Comparison of ENCODE assay signal across 10 mouse cellular contexts in genomic region chr11:97083401-97084140, GRCm38 (mm10). TPM values are rescaled to one million over a fixed set of nuclear protein-coding genes. Genes with fewer than 3 reads are reported as not detected.
DNase-seq lines count a peak whose midpoint lies in the region; ATAC-seq and TF ChIP-seq lines count a peak whose summit lies in the region.
"Had no signal": no experiment of that assay in that cellular context is flagged by ENCODE, and none has a peak within 500 bp of the region (broad histone marks: within the 10 kb centered on the region; RNA-seq: fewer than 3 reads in every experiment).

No protein-coding gene starts in this region.

- H3K36me3 ChIP-seq in kidney, postnatal 0 days (ENCODE audit: insufficient read depth, low read length): no peaks in the 10 kb centered on the region
- H3K36me3 ChIP-seq: neural tube, embryonic 12.5 days had no signal

- H3K4me2 ChIP-seq in kidney, postnatal 0 days (ENCODE audit: low read length): peak overlapping the region; percentile 12; the same call in 1 of the 2 replicates
- H3K4me2 ChIP-seq: neural tube, embryonic 12.5 days had no signal

- peaks cover 3% of the 10 kb centered on the region; the same call in 1 of the 2 replicates for H3K4me1 ChIP-seq in kidney, postnatal 0 days (replicated peaks; ENCODE audit: insufficient read depth, low read length)

- no peaks in the 10 kb centered on the region for H3K9me3 ChIP-seq in kidney, postnatal 0 days (replicated peaks; ENCODE audit: low read length)
- H3K9me3 ChIP-seq: neural tube, embryonic 12.5 days had no signal

- no peak overlapping the region for H3K4me3 ChIP-seq in kidney, postnatal 0 days (replicated peaks; ENCODE audit: low read depth, low read length)
- H3K4me3 ChIP-seq: neural tube, embryonic 12.5 days had no signal

- H3K27ac ChIP-seq in kidney, postnatal 0 days: no peak overlapping the region
- H3K27ac ChIP-seq: neural tube, embryonic 12.5 days had no signal

- TF ChIP-seq CTCF in kidney, postnatal 0 days (IDR thresholded peaks at IDR 0.05; ENCODE audit: low read depth): no peak

- no peak overlapping the region for H3K9ac ChIP-seq in kidney, postnatal 0 days (ENCODE audit: low read depth, low read length)
- H3K9ac ChIP-seq: neural tube, embryonic 12.5 days had no signal

- peak; percentile 43 for DNase-seq in kidney, postnatal 0 days (ENCODE audit: low spot score)
- DNase-seq in kidney, adult 18-20 months: no peak
- peak; percentile 79 for DNase-seq in 3134 (ENCODE audit: extremely low read depth, insufficient read length, low spot score)
- peak; percentile 34 to 35 for DNase-seq in B cell, adult 2 months
- DNase-seq in frontal cortex, postnatal 36 days (ENCODE audit: low spot score in 2 of 2): peak; percentile 45 to 55
- no peak for DNase-seq in gastrocnemius, adult 18-20 months (ENCODE audit: low spot score)
- no peak for DNase-seq in spleen, postnatal 4 days (ENCODE audit: low spot score in 2 of 2)
- DNase-seq: thymus, postnatal 36 days had no signal

- 0 out of 2 replicates have a peak, but pooled peaks cover 3% of the 10 kb centered on the region for H3K27me3 ChIP-seq in kidney, postnatal 0 days (ENCODE audit: insufficient read depth, low read length)
- H3K27me3 ChIP-seq: neural tube, embryonic 12.5 days had no signal

- 13% methylated on average over 22 of the region's 22 CpGs for WGBS in kidney, postnatal 0 days

- ATAC-seq in kidney, postnatal 0 days (replicated peaks; ENCODE audit: low FRiP score, low read depth): no peak; the same call in 1 of the 2 replicates
- ATAC-seq in activated CD4-positive, CD25-positive, alpha-beta regulatory T cell, adult 4 months: no peak

RNA-seq across cellular contexts. Expression of gene Tbx21, which starts 31.6 kb away (rescaled TPM):
- 0.15 TPM in 1 of 2 replicates, not detected in the other for polyA plus RNA-seq in kidney, postnatal 0 days (2015; fragmentation: Nextera tagmentation; extraction: Ambion mirVana)
- total RNA-seq in gastrocnemius, adult 18-20 months (2021): under 1 TPM; 0.41 to 0.50 TPM
- 1 to 10 TPM; 4.5 to 5.6 TPM for polyA plus RNA-seq in activated CD4-positive, CD25-positive, alpha-beta regulatory T cell, adult 4 months (2017; shearing (Covaris generic))
- polyA plus RNA-seq: neural tube, embryonic 12.5 days had no signal

RNA-seq across cellular contexts. Expression of gene Osbpl7, which starts 33.1 kb away (rescaled TPM):
- 6.6 and 7.6 TPM in 2 replicates for polyA plus RNA-seq in kidney, postnatal 0 days (2015; fragmentation: Nextera tagmentation; extraction: Ambion mirVana)
- total RNA-seq in gastrocnemius, adult 18-20 months (2021): 1 to 10 TPM; 2.5 to 2.9 TPM
- 10 to 100 TPM; 21.3 to 25.8 TPM for polyA plus RNA-seq in activated CD4-positive, CD25-positive, alpha-beta regulatory T cell, adult 4 months (2017; shearing (Covaris generic))

RNA-seq across cellular contexts. Expression of gene Mrpl10, which starts 42.2 kb away (rescaled TPM):
- 71.9 and 79.6 TPM in 2 replicates for polyA plus RNA-seq in kidney, postnatal 0 days (2015; fragmentation: Nextera tagmentation; extraction: Ambion mirVana)
- total RNA-seq in gastrocnemius, adult 18-20 months (2021): 10 to 100 TPM; 41.4 to 45.6 TPM
- polyA plus RNA-seq in activated CD4-positive, CD25-positive, alpha-beta regulatory T cell, adult 4 months (2017; shearing (Covaris generic)): 10 to 100 TPM; 56.6 to 58.0 TPM

RNA-seq across cellular contexts. Expression of gene Lrrc46, which starts 42.4 kb away (rescaled TPM):
- 1.0 and 1.2 TPM in 2 replicates for polyA plus RNA-seq in kidney, postnatal 0 days (2015; fragmentation: Nextera tagmentation; extraction: Ambion mirVana)
- total RNA-seq in gastrocnemius, adult 18-20 months (2021): under 1 TPM in 1 of 2 experiments, not detected in 1; 0.16 TPM
- not detected for polyA plus RNA-seq in activated CD4-positive, CD25-positive, alpha-beta regulatory T cell, adult 4 months (2017; shearing (Covaris generic))

RNA-seq across cellular contexts. Expression of gene Scrn2, which starts 53.8 kb away (rescaled TPM):
- polyA plus RNA-seq in kidney, postnatal 0 days (2015; fragmentation: Nextera tagmentation; extraction: Ambion mirVana): 41.6 and 46.6 TPM in 2 replicates
- 10 to 100 TPM; 13.1 to 13.2 TPM for total RNA-seq in gastrocnemius, adult 18-20 months (2021)
- 10 to 100 TPM in 1 of 2 experiments, 1 to 10 TPM in 1; 5.4 to 10.6 TPM for polyA plus RNA-seq in activated CD4-positive, CD25-positive, alpha-beta regulatory T cell, adult 4 months (2017; shearing (Covaris generic))

Comparison
In these comparisons a context has a peak if more than half of its experiments do, and no peak if none do; other contexts are left out.
1. DNase-seq: peak in kidney, postnatal 0 days (single experiment), 3134 (single experiment), B cell, adult 2 months (2 of 2) and frontal cortex, postnatal 36 days (2 of 2); none in kidney, adult 18-20 months (single experiment), gastrocnemius, adult 18-20 months (single experiment) and spleen, postnatal 4 days (0 of 2).